ENCODE assay signal across 8 mouse cellular contexts in the genomic region with DNA sequence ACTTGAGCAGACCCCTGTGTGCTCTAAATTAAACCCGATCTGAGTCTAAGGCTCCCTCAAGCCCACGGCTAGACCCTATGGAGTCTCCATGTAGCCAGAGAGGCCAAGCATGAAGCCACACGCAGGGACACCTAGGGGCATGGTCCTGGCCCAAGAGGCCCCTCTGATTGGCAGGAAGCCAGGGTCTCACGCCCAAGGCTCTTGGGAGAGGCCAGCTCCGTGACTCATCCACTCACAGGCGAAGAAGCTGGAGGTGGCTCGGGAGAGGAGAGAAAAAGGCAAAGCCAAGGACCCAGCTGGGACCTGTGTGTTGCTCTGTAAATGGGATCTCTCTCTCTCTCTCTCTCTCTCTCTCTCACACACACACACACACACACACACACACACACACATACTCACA. TPM values are rescaled to one million over a fixed set of nuclear protein-coding genes. Genes with fewer than 3 reads are reported as not detected.
DNase-seq lines count a peak whose midpoint lies in the region; ATAC-seq and TF ChIP-seq lines count a peak whose summit lies in the region.
"Had no signal": no experiment of that assay in that cellular context is flagged by ENCODE, and none has a peak within 500 bp of the region (broad histone marks: within the 10 kb centered on the region; RNA-seq: fewer than 3 reads in every experiment).

No protein-coding gene starts in this region.

- no peaks in the 10 kb centered on the region for H3K36me3 ChIP-seq in hindbrain, postnatal 0 days (ENCODE audit: insufficient read depth, low read length)
- no peaks in the 10 kb centered on the region for H3K36me3 ChIP-seq in neural tube, embryonic 12.5 days

- TF ChIP-seq CTCF in embryonic fibroblast, embryonic 13.5 days (IDR thresholded peaks at IDR 0.05; ENCODE audit: borderline replicate concordance, insufficient read depth, low read length) = no peak
- no peak for TF ChIP-seq CTCF in hindbrain, postnatal 0 days (IDR thresholded peaks at IDR 0.05; ENCODE audit: low read depth)

- H3K27ac ChIP-seq in embryonic fibroblast, embryonic 13.5 days (ENCODE audit: insufficient read depth, low read length) = peak overlapping the region; percentile 75
- H3K27ac ChIP-seq in hindbrain, postnatal 0 days = peak overlapping the region; percentile 84
- H3K27ac ChIP-seq in neural tube, embryonic 12.5 days = peak overlapping the region; percentile 79
- H3K27ac ChIP-seq: liver, embryonic 14.5 days had no signal

- peak; percentile 33 for ATAC-seq in hindbrain, postnatal 0 days
- peak; percentile 34 for ATAC-seq in neural tube, embryonic 12.5 days (ENCODE audit: low FRiP score, low read depth)
- ATAC-seq in granulocyte monocyte progenitor cell, adult 5-6 weeks (replicated peaks; ENCODE audit: poor library complexity, severe bottlenecking) = no peak

- 28% methylated on average over 6 of the region's 7 CpGs for WGBS in hindbrain, postnatal 0 days
- WGBS in neural tube, embryonic 12.5 days = 49% methylated on average over 3 of the region's 7 CpGs

- no peak for TF ChIP-seq POLR2A in embryonic fibroblast, embryonic 13.5 days (IDR thresholded peaks at IDR 0.05; ENCODE audit: low read depth, low read length)

- peaks cover 24% of the 10 kb centered on the region for H3K4me1 ChIP-seq in embryonic fibroblast, embryonic 13.5 days (ENCODE audit: control insufficient read depth, insufficient read depth, low read length)
- H3K4me1 ChIP-seq in hindbrain, postnatal 0 days (ENCODE audit: insufficient read depth, low read length) = peaks cover 72% of the 10 kb centered on the region
- H3K4me1 ChIP-seq in neural tube, embryonic 12.5 days = peaks cover 93% of the 10 kb centered on the region

- H3K4me3 ChIP-seq in embryonic fibroblast, embryonic 13.5 days (ENCODE audit: insufficient read depth, low read length) = no peak overlapping the region
- no peak overlapping the region for H3K4me3 ChIP-seq in hindbrain, postnatal 0 days (ENCODE audit: low read length)
- H3K4me3 ChIP-seq in neural tube, embryonic 12.5 days = no peak overlapping the region

- 0 out of 2 replicates have a peak overlapping the region, but pooled peaks have one; percentile 15 for H3K9ac ChIP-seq in hindbrain, postnatal 0 days (replicated peaks; ENCODE audit: low read length)
- peak overlapping the region; percentile 42 for H3K9ac ChIP-seq in neural tube, embryonic 12.5 days
- H3K9ac ChIP-seq: liver, embryonic 14.5 days had no signal

- H3K27me3 ChIP-seq in hindbrain, postnatal 0 days (ENCODE audit: insufficient read depth, low read length) = no peaks in the 10 kb centered on the region
- no peaks in the 10 kb centered on the region for H3K27me3 ChIP-seq in neural tube, embryonic 12.5 days (replicated peaks)

- H3K9me3 ChIP-seq in hindbrain, postnatal 0 days (ENCODE audit: low read length) = no peaks in the 10 kb centered on the region
- no peaks in the 10 kb centered on the region for H3K9me3 ChIP-seq in neural tube, embryonic 12.5 days

- H3K4me2 ChIP-seq in hindbrain, postnatal 0 days (ENCODE audit: low read depth, low read length) = no peak overlapping the region
- H3K4me2 ChIP-seq in neural tube, embryonic 12.5 days (replicated peaks) = peak overlapping the region; percentile 39

- peak; percentile 74 for DNase-seq in testis, postnatal 10 days (ENCODE audit: low spot score)
- DNase-seq in testis, postnatal 14 days (ENCODE audit: low spot score) = no peak
- DNase-seq in hindbrain, postnatal 0 days (ENCODE audit: low spot score) = peak; percentile 65
- DNase-seq in layer of hippocampus, postnatal 25 days (ENCODE audit: extremely low spot score in 1 of 2, low spot score in 1 of 2) = no peak

RNA-seq across cellular contexts. Expression of a gene that starts 44.6 kb away (rescaled TPM):
- 110 and 130 TPM in 2 replicates for polyA plus RNA-seq in embryonic fibroblast, embryonic 13.5 days (2011; ENCODE audit: insufficient read length, low read depth, missing spikeins)
- total RNA-seq in hindbrain, postnatal 0 days (2014; rRNA removed) = 35.4 and 37.5 TPM in 2 replicates
- 20.9 and 22.7 TPM in 2 replicates for polyA plus RNA-seq in hindbrain, postnatal 0 days (2015; fragmentation: Nextera tagmentation; extraction: Ambion mirVana)
- polyA plus RNA-seq in neural tube, embryonic 12.5 days (2016; fragmentation: Nextera tagmentation; extraction: Ambion mirVana) = 36.0 and 36.9 TPM in 2 replicates
- total RNA-seq in layer of hippocampus, postnatal 25 days (2021) = 100 to 1,000 TPM; 229 to 297 TPM
- 47.9 and 77.4 TPM in 2 replicates for total RNA-seq in granulocyte monocyte progenitor cell, adult 5-6 weeks (2014; fragmentation: Nextera tagmentation)
- 5.3 and 11.8 TPM in 2 replicates for total RNA-seq in granulocyte monocyte progenitor cell, adult 5-6 weeks (2017)

Comparison
In these comparisons a context has a peak if more than half of its experiments do, and no peak if none do; other contexts are left out.
1. DNase-seq: peak in testis, postnatal 10 days (single experiment) and hindbrain, postnatal 0 days (single experiment); none in testis, postnatal 14 days (single experiment) and layer of hippocampus, postnatal 25 days (0 of 2).
2. Peak in every context shown above with its lines, with median percentiles within 50 percentile points of each other: H3K27ac ChIP-seq.